Mouse (Mus musculus): ENCODE measurements around the gene Tbc1d25.

DNA sequence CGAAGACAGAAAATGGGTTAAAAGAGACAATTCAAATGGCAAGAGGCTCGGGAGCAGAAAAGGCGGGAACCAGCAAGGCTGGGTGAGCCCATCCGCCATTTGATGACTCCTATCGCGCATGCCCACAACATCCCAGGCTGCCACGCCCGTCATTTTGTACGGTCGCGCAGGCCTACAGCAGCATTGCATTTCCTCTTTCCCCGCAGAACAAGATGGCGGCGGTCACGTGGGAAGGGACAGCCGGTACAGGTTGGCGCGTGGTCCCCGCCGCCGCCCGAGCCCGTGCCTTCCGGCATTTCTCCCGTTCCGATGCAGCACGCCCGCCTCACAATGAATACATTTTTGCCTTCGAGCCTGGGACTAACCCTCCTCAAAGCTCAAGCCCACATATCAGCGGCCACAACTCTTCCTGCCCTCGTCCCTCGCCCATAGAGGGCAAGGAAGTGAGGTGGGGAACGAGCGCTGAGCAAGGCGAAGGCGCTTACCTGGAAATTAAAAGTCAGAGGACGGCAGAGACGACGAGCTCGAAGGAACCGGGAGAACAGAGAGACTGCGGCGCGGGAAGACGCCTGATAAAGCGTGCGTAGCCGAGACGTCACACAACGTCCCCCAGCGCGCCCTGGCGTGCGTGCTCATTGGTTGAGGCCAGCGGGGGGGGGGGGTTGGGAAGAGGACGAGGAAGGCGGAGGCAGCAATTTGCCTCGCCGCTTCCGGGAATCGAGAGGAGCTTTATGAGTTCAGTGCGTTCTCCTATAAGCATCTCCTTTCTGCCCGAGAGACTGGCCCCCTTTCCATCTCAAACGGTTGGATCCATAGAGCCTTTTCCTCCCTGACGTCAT lies 30.6 kb downstream of the Tbc1d25 start, which contains the start of gene Rbm3:
- TF ChIP-seq CTCF (IDR thresholded peaks at IDR 0.05; ENCODE audit: borderline replicate concordance, insufficient read depth, low read depth, low read length) (no peak), POLR2A (IDR thresholded peaks at IDR 0.05; ENCODE audit: borderline replicate concordance, insufficient read depth, low read length) (peak; percentile 70; the same call in 1 of the 2 replicates)
